Mouse (Mus musculus) MEL (cell line): ENCODE data around the gene Sox14.

Source experiments
- CHD2 ChIP-seq: IDR thresholded peaks from 2 replicates; pipeline ENCODE4 v1.6.1; 2011; ENCODE audit warnings: low read length, improper control_type of control experiment
- CTCF ChIP-seq, 3 experiments: IDR thresholded peaks in 2 of 3; conservative IDR thresholded peaks in 1 of 3; 2 replicates each; pipeline ENCODE4 v1.5.1; 2011 to 2012; ENCODE audit warnings: low read length in 3 of 3, low read depth in 2 of 3, mild to moderate bottlenecking in 2 of 3, improper control_type of control experiment in 1 of 3, inconsistent platforms in 1 of 3, mixed read lengths in 1 of 3, moderate library complexity in 1 of 3; ENCODE audit not compliant: control insufficient read depth in 1 of 3, insufficient read depth in 1 of 3, poor library complexity in 1 of 3, severe bottlenecking in 1 of 3
- E2F4 ChIP-seq: IDR thresholded peaks from 2 replicates; pipeline ENCODE4 v1.6.1; 2011; ENCODE audit warnings: low read depth, low read length, improper control_type of control experiment, borderline replicate concordance
- ETS1 ChIP-seq: IDR thresholded peaks from 2 replicates; pipeline ENCODE4 v1.6.1; 2012; ENCODE audit warnings: low read depth, mild to moderate bottlenecking, inconsistent platforms, low read length, improper control_type of control experiment, moderate library complexity
- GATA1 ChIP-seq: IDR thresholded peaks from 2 replicates; pipeline ENCODE4 v1.6.1; 2011; ENCODE audit warnings: low read depth, low read length, improper control_type of control experiment
- NELFE ChIP-seq: IDR thresholded peaks from 2 replicates; pipeline ENCODE4 v1.6.1; 2011; ENCODE audit warnings: low read depth, low read length, improper control_type of control experiment
- TAL1 ChIP-seq: IDR thresholded peaks from 2 replicates; pipeline ENCODE4 v1.6.1; 2012; ENCODE audit warnings: mild to moderate bottlenecking, inconsistent platforms, low read length, moderate library complexity, mixed read lengths
- ZKSCAN1 ChIP-seq: IDR thresholded peaks from 2 replicates; pipeline ENCODE4 v1.6.1; 2012; ENCODE audit warnings: low read depth, mild to moderate bottlenecking, inconsistent platforms, low read length, improper control_type of control experiment, moderate library complexity

DNA sequence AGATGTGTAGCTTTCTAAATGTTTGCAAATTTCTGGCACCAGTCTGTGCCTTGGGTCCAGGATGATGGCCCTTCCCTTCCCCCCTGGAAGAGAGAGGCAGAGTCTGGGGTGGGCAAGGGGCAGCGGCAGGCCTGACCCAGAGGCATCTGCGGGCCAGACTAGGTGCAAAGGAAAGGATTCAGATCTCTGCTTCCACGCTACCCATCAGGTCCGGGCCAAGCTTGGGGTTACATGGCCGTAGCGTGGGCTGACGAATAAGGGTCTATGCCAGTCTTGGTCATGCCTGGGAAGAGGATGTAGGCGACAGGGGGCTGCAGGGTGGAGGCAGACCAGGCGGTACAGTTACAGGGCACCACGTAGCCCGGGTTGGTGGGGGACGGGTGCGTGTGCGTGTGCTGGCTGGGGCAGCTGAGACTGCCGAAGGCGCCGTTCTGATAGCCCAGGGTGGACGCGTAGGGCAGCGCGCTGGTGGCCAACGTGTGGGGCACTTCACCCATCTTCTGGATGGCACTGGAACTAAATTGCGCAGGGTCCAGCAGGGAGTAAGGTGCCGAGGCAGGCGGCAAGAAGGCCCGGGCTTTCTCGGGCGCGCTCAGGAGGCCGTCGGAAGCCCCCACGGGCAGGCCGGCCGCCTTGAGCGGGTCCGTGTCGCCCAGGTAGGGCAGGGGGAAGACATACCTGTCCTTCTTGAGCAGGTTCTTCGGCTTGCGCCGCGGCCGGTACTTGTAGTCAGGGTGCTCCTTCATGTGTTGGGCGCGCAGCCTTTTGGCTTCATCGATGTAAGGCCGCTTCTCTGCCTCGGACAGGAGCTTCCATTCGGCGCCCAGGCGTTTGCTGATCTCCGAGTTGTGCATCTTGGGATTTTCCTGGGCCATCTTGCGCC lies 994 bp downstream of the Sox14 start:
- TF ChIP-seq CHD2 (no peak), E2F4 (no peak), ZKSCAN1 (no peak), CTCF (IDR thresholded peaks at IDR 0.05 in 2 of 3, conservative IDR thresholded peaks at IDR 0.05 in 1 of 3; ENCODE audit: control insufficient read depth in 1 of 3, insufficient read depth in 1 of 3, low read depth in 2 of 3, low read length in 3 of 3, poor library complexity in 1 of 3, severe bottlenecking in 1 of 3) (no peak), GATA1 (no peak), NELFE (no peak), ETS1 (no peak), TAL1 (no peak)
